Mouse (Mus musculus): ENCODE data around the gene Sept7.

DNA sequence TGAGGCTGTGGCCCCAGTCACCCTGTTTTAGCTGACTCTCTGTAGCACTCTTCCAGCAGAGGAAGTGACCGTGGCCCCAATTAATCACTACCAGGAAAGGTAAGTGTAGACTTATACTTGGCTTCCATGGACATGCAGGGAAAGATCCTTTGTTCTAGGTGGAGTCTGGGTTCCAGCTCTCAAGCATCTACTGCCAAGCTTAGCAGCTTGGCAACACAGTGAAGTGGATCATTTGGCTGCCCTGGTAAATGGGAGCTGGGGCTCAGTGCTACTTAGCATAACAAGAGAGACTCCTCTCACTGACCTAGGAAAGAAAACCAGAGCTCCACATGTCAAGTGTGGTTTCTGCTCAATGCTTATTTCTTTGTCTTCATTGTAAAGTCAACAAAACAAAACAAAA lies 101.5 kb downstream of the Sept7 start:
- TF ChIP-seq GATA1 (IDR thresholded peaks at IDR 0.05; ENCODE audit: borderline replicate concordance, low read length) = no peak
- no peak for TF ChIP-seq FLI1 (IDR thresholded peaks at IDR 0.05; ENCODE audit: low read length)
